Mouse (Mus musculus): ENCODE measurements around the gene Kdelr1. TPM values are rescaled to one million over a fixed set of nuclear protein-coding genes. Genes with fewer than 3 reads are reported as not detected.

Kdelr1 gene
- total RNA-seq, 2 experiments from 2014 or later = 125 to 140 TPM

- DNase-seq (ENCODE audit: low spot score in 2 of 2) = no peak
These were observed 42.4 kb downstream of the Kdelr1 start for GRCm38 (mm10) chr7:45915011-45915410.

GRCm38 (mm10) chr7:45916056-45917003, 43.8 kb downstream of the Kdelr1 start:
- peak; percentile 59 to 63 for DNase-seq (ENCODE audit: low spot score in 2 of 2)

- DNase-seq (ENCODE audit: low spot score in 2 of 2) = no peak
These were observed 44.6 kb downstream of the Kdelr1 start for GRCm38 (mm10) chr7:45917004-45917704.

GRCm38 (mm10) chr7:45917926-45918325, 45.4 kb downstream of the Kdelr1 start:
- DNase-seq (ENCODE audit: low spot score in 2 of 2) = no peak

- DNase-seq (ENCODE audit: low spot score in 2 of 2) = peak in 1 of 2 experiments; percentile 49
These were observed 46.6 kb downstream of the Kdelr1 start for GRCm38 (mm10) chr7:45919083-45919671.

- no peak for DNase-seq (ENCODE audit: low spot score in 2 of 2)
These were observed 47.2 kb downstream of the Kdelr1 start for GRCm38 (mm10) chr7:45919761-45920160.

- peak; percentile 59 to 67 for DNase-seq (ENCODE audit: low spot score in 2 of 2)
These were observed 48.1 kb downstream of the Kdelr1 start for GRCm38 (mm10) chr7:45920583-45921241.

- DNase-seq (ENCODE audit: low spot score in 2 of 2) = peak; percentile 33 to 55
These were observed 48.7 kb downstream of the Kdelr1 start, which contains the start of gene Emp3 for GRCm38 (mm10) chr7:45921242-45921621. Emp3 (minus strand) TSS chr7:45921404.

GRCm38 (mm10) chr7:45921950-45922600, 49.5 kb downstream of the Kdelr1 start:
- DNase-seq (ENCODE audit: low spot score in 2 of 2) = no peak

- DNase-seq (ENCODE audit: low spot score in 2 of 2) = peak; percentile 88
These were observed 50.6 kb downstream of the Kdelr1 start for GRCm38 (mm10) chr7:45922928-45923761.

- DNase-seq (ENCODE audit: low spot score in 2 of 2) = peak; percentile 65 to 73
These were observed 51.3 kb downstream of the Kdelr1 start, which contains the start of gene Ccdc114 for GRCm38 (mm10) chr7:45923762-45924428. Ccdc114 (plus strand) TSS chr7:45924072.

- DNase-seq (ENCODE audit: low spot score in 2 of 2) = peak; percentile 48 to 61
These were observed 51.9 kb downstream of the Kdelr1 start for GRCm38 (mm10) chr7:45924429-45924816.

- DNase-seq (ENCODE audit: low spot score in 2 of 2) = no peak
These were observed 56.2 kb downstream of the Kdelr1 start for GRCm38 (mm10) chr7:45928626-45929295.

- DNase-seq (ENCODE audit: low spot score in 2 of 2) = no peak
These were observed 57.1 kb downstream of the Kdelr1 start for GRCm38 (mm10) chr7:45929688-45930087.
